Mouse (Mus musculus) kidney, adult 2 months (tissue): ENCODE data around the gene Olfr611. TPM values are rescaled to one million over a fixed set of nuclear protein-coding genes. Genes with fewer than 3 reads are reported as not detected.
"Not testable (repeated sequence)": the region's sequence is repeated elsewhere in the genome, so short reads cannot be mapped to it uniquely, and the experiment has no call there.

ENCODE experiments used
- DNase-seq: peaks from one replicate; pipeline ENCODE4 v3.0.0; 2021
- H3K27ac ChIP-seq: fragments of 200-500 bp; 2 replicates; pipeline ENCODE4 v1.5.1; 2012; ENCODE audit warnings: low read depth, low read length, control low read depth, inconsistent platforms; ENCODE audit not compliant: insufficient read depth
- H3K27me3 ChIP-seq: fragments of 200-500 bp; replicated peaks from 2 replicates; pipeline ENCODE4 v1.6.1; 2012; ENCODE audit warnings: mild to moderate bottlenecking, moderate library complexity, low read length, inconsistent platforms; ENCODE audit not compliant: control insufficient read depth, insufficient read depth
- H3K36me3 ChIP-seq: fragments of 200-500 bp; 2 replicates; pipeline ENCODE4 v1.6.1; 2012; ENCODE audit warnings: mild to moderate bottlenecking, moderate library complexity, low read length, inconsistent platforms; ENCODE audit not compliant: control insufficient read depth, insufficient read depth
- H3K4me1 ChIP-seq: fragments of 200-500 bp; 2 replicates; pipeline ENCODE4 v1.6.1; 2011; ENCODE audit warnings: low read length; ENCODE audit not compliant: control insufficient read depth, insufficient read depth
- H3K4me3 ChIP-seq: fragments of 200-500 bp; 2 replicates; pipeline ENCODE4 v1.5.1; 2011; ENCODE audit warnings: mild to moderate bottlenecking, low read depth, low read length, control low read depth; ENCODE audit not compliant: insufficient read depth
- CTCF ChIP-seq: fragments of 200-500 bp; conservative IDR thresholded peaks from 2 replicates; pipeline ENCODE4 v1.5.1; 2011; ENCODE audit warnings: low read depth, mild to moderate bottlenecking, control low read depth, low read length, moderate library complexity, mixed read lengths; ENCODE audit not compliant: insufficient read depth, insufficient read length
- POLR2A ChIP-seq: fragments of 200-500 bp; IDR thresholded peaks from one replicate; pipeline ENCODE4 v1.6.1; 2011; ENCODE audit warnings: low read depth, low read length, control low read depth
- WGBS: fragments of 180-500 bp; shearing (Covaris S2); methylation state at CpG from one replicate; pipeline ENCODE4 v1.1.7; 2018; 5-methylcytosine and 5-hydroxymethylcytosine counted together
- polyA plus RNA-seq: library from polyadenylated mRNA; depleted of rRNA; stranded (reverse); fragments of >200 nt; gene quantifications from 2 replicates; pipeline ENCODE4 v1.2.3, GENCODE M21; 2012; rRNA removed

Gene Olfr611
- polyA plus RNA-seq = not detected in 2 replicates

GRCm38 (mm10) chr7:103520746-103521145 is at the start of gene Olfr611:
Gene Olfr611, minus strand, starts transcription at chr7:103520846.
- not testable (repeated sequence) for H3K27ac ChIP-seq, DNase-seq, H3K4me3 ChIP-seq, H3K4me1 ChIP-seq, H3K36me3 ChIP-seq, H3K27me3 ChIP-seq
- 67% methylated on average over 1 of the region's 1 CpGs for WGBS

- no peaks in the 10 kb centered on the region for H3K4me1 ChIP-seq
- H3K27ac ChIP-seq = no peak within 1 kb of the TSS
- H3K27me3 ChIP-seq = no peaks in the 10 kb centered on the region
- 77% methylated on average over 3 of the region's 3 CpGs for WGBS
- H3K36me3 ChIP-seq = no peaks in the 10 kb centered on the region
- TF ChIP-seq CTCF = no peak
- TF ChIP-seq POLR2A = no peak
- H3K4me3 ChIP-seq = no peak within 1 kb of the TSS
- no peak for DNase-seq
Observed at GRCm38 (mm10) chr7:103569043-103569442, 48.4 kb upstream of the Olfr611 start, which contains the start of gene Olfr616. Gene Olfr616, minus strand, starts transcription at chr7:103569143.

- Histone ChIP-seq H3K4me1 (no peaks in the 10 kb centered on the region), H3K27me3 (no peaks in the 10 kb centered on the region), H3K36me3 (no peaks in the 10 kb centered on the region), H3K4me3 (no peak within 1 kb of the TSS), H3K27ac (no peak within 1 kb of the TSS)
- TF ChIP-seq POLR2A (no peak), CTCF (no peak)
- no peak for DNase-seq
- 84% methylated on average over 2 of the region's 2 CpGs for whole genome bisulfite sequencing
Observed at GRCm38 (mm10) chr7:103555779-103556178, 35.1 kb upstream of the Olfr611 start, which contains the start of gene Olfr615. Gene Olfr615, plus strand, starts transcription at chr7:103556079.

GRCm38 (mm10) chr7:103547774-103548173 is 27.1 kb upstream of the Olfr611 start, which contains the start of gene Olfr613:
Gene Olfr613, plus strand, starts transcription at chr7:103548074.
- H3K4me3 ChIP-seq = no peak within 1 kb of the TSS
- H3K27me3 ChIP-seq = no peaks in the 10 kb centered on the region
- no peak for TF ChIP-seq POLR2A
- no peak for TF ChIP-seq CTCF
- H3K36me3 ChIP-seq = no peaks in the 10 kb centered on the region
- DNase-seq = no peak
- no peaks in the 10 kb centered on the region for H3K4me1 ChIP-seq
- no peak within 1 kb of the TSS for H3K27ac ChIP-seq
- WGBS = 66% methylated on average over 2 of the region's 2 CpGs

- not testable (repeated sequence) for H3K36me3 ChIP-seq, H3K4me3 ChIP-seq, DNase-seq, H3K4me1 ChIP-seq, H3K27ac ChIP-seq, H3K27me3 ChIP-seq
- 79% methylated on average over 2 of the region's 2 CpGs for WGBS
Observed at GRCm38 (mm10) chr7:103542617-103543016, 22.0 kb upstream of the Olfr611 start, which contains the start of gene Olfr612. Gene Olfr612, minus strand, starts transcription at chr7:103542717.

GRCm38 (mm10) chr7:103512022-103512421 is 8.6 kb downstream of the Olfr611 start, which contains the start of gene Olfr610:
Gene Olfr610, minus strand, starts transcription at chr7:103512122.
- DNase-seq = no peak
- Histone ChIP-seq H3K27ac (no peak within 1 kb of the TSS), H3K27me3 (no peaks in the 10 kb centered on the region), H3K4me3 (no peak within 1 kb of the TSS), H3K4me1 (no peaks in the 10 kb centered on the region), H3K36me3 (no peaks in the 10 kb centered on the region)
- 85% methylated on average over 2 of the region's 2 CpGs for WGBS
- no peak for TF ChIP-seq CTCF
- TF ChIP-seq POLR2A = no peak

GRCm38 (mm10) chr7:103497962-103498361 is 22.7 kb downstream of the Olfr611 start, which contains the start of gene Olfr609:
Gene Olfr609, minus strand, starts transcription at chr7:103498062.
- Histone ChIP-seq H3K4me1 (no peaks in the 10 kb centered on the region), H3K27me3 (no peaks in the 10 kb centered on the region), H3K4me3 (no peak within 1 kb of the TSS), H3K27ac (no peak within 1 kb of the TSS), H3K36me3 (no peaks in the 10 kb centered on the region)
- DNase-seq = no peak
- no peak for TF ChIP-seq CTCF
- no peak for TF ChIP-seq POLR2A
- WGBS = 43% methylated on average over 1 of the region's 1 CpGs

- not testable (repeated sequence) for H3K27ac ChIP-seq, H3K36me3 ChIP-seq, H3K4me3 ChIP-seq, H3K27me3 ChIP-seq, H3K4me1 ChIP-seq
- peak; percentile 12 for DNase-seq
- 76% methylated on average over 9 of the region's 9 CpGs for whole genome bisulfite sequencing
Observed at GRCm38 (mm10) chr7:103477106-103477505, 43.5 kb downstream of the Olfr611 start.
